Mouse (Mus musculus) heart, embryonic 12.5 days (tissue): ENCODE data around the gene Ect2l. TPM values are rescaled to one million over a fixed set of nuclear protein-coding genes. Genes with fewer than 3 reads are reported as not detected.

ENCODE experiments used
- ATAC-seq: fragments of 200-750 bp; cut with Nextera tagmentation; 2 replicates; pipeline ENCODE4 v1.8.0; 2017; ENCODE audit warnings: moderate TSS enrichment, moderate library complexity; ENCODE audit not compliant: insufficient number of reproducible peaks, low FRiP score
- H3K27ac ChIP-seq: fragments of 300-500 bp; sonication (generic); 2 replicates; pipeline ENCODE4 v1.5.1; 2016; ENCODE audit warnings: mild to moderate bottlenecking, moderate library complexity; ENCODE audit not compliant: poor library complexity, severe bottlenecking
- H3K27me3 ChIP-seq: fragments of 300-500 bp; sonication (generic); replicated peaks from 2 replicates; pipeline ENCODE4 v1.6.1; 2016; ENCODE audit warnings: mild to moderate bottlenecking, moderate library complexity
- H3K36me3 ChIP-seq: fragments of 300-500 bp; sonication (generic); 2 replicates; pipeline ENCODE4 v1.6.1; 2016; ENCODE audit warnings: mild to moderate bottlenecking, moderate library complexity
- H3K4me1 ChIP-seq: fragments of 300-500 bp; sonication (generic); replicated peaks from 2 replicates; pipeline ENCODE4 v1.6.1; 2016; ENCODE audit warnings: mild to moderate bottlenecking
- H3K4me2 ChIP-seq: fragments of 300-500 bp; sonication (generic); 2 replicates; pipeline ENCODE4 v1.6.1; 2016; ENCODE audit warnings: mild to moderate bottlenecking, moderate library complexity
- H3K4me3 ChIP-seq: fragments of 300-500 bp; sonication (generic); 2 replicates; pipeline ENCODE4 v1.5.1; 2016; ENCODE audit warnings: mild to moderate bottlenecking
- H3K9ac ChIP-seq: fragments of 300-500 bp; sonication (generic); 2 replicates; pipeline ENCODE4 v1.6.1; 2016; ENCODE audit warnings: mild to moderate bottlenecking, moderate library complexity
- H3K9me3 ChIP-seq: fragments of 300-500 bp; sonication (generic); replicated peaks from 2 replicates; pipeline ENCODE4 v1.6.1; 2016; ENCODE audit warnings: mild to moderate bottlenecking, moderate library complexity
- WGBS: fragments of 180-500 bp; shearing (Covaris S2); methylation state at CpG from one replicate; pipeline ENCODE4 v1.1.7; 2016; 5-methylcytosine and 5-hydroxymethylcytosine counted together
- polyA plus RNA-seq: library from polyadenylated mRNA; unstranded; fragments of >200 nt; fragmentation: Nextera tagmentation; extraction: Ambion mirVana; gene quantifications from 2 replicates; pipeline ENCODE4 v1.2.1, GENCODE M21; 2016

Gene Ect2l
- polyA plus RNA-seq, 1 experiment from 2014 or later: 0.37 TPM

GRCm38 (mm10) chr10:18213373-18213772 is 2.7 kb upstream of the Ect2l start:
- WGBS: 62% methylated on average over 4 of the region's 4 CpGs
- no peak overlapping the region for H3K4me2 ChIP-seq
- H3K4me3 ChIP-seq: no peak overlapping the region
- no peaks in the 10 kb centered on the region for H3K27me3 ChIP-seq
- no peak for ATAC-seq
- no peaks in the 10 kb centered on the region for H3K9me3 ChIP-seq
- H3K36me3 ChIP-seq: 0 out of 2 replicates have a peak, but pooled peaks cover 1% of the 10 kb centered on the region
- no peak overlapping the region for H3K9ac ChIP-seq
- H3K27ac ChIP-seq: no peak overlapping the region
- H3K4me1 ChIP-seq: peaks cover 4% of the 10 kb centered on the region; the same call in 1 of the 2 replicates

GRCm38 (mm10) chr10:18210119-18210518 is 571 bp downstream of the Ect2l start:
- H3K27me3 ChIP-seq: no peaks in the 10 kb centered on the region
- no peak overlapping the region for H3K4me2 ChIP-seq
- H3K36me3 ChIP-seq: no peaks in the 10 kb centered on the region
- 61% methylated on average over 6 of the region's 6 CpGs for WGBS
- ATAC-seq: no peak
- H3K4me1 ChIP-seq: peaks cover 4% of the 10 kb centered on the region; the same call in 1 of the 2 replicates
- H3K9ac ChIP-seq: no peak overlapping the region
- H3K4me3 ChIP-seq: no peak overlapping the region
- H3K9me3 ChIP-seq: no peaks in the 10 kb centered on the region
- no peak overlapping the region for H3K27ac ChIP-seq

- H3K27me3 ChIP-seq: no peaks in the 10 kb centered on the region
- ATAC-seq: no peak
- H3K4me3 ChIP-seq: no peak overlapping the region
- no peaks in the 10 kb centered on the region for H3K36me3 ChIP-seq
- H3K4me2 ChIP-seq: no peak overlapping the region
- no peaks in the 10 kb centered on the region for H3K4me1 ChIP-seq
- 24% methylated on average over 7 of the region's 7 CpGs for WGBS
- no peaks in the 10 kb centered on the region for H3K9me3 ChIP-seq
- H3K27ac ChIP-seq: no peak overlapping the region
- no peak overlapping the region for H3K9ac ChIP-seq
Observed at GRCm38 (mm10) chr10:18204067-18204466, 6.6 kb downstream of the Ect2l start.

GRCm38 (mm10) chr10:18202401-18202800 is 8.3 kb downstream of the Ect2l start:
- no peak overlapping the region for H3K4me2 ChIP-seq
- no peaks in the 10 kb centered on the region for H3K9me3 ChIP-seq
- no peaks in the 10 kb centered on the region for H3K36me3 ChIP-seq
- no peak for ATAC-seq
- no peaks in the 10 kb centered on the region for H3K27me3 ChIP-seq
- H3K4me1 ChIP-seq: no peaks in the 10 kb centered on the region
- H3K27ac ChIP-seq: no peak overlapping the region
- 78% methylated on average over 3 of the region's 3 CpGs for WGBS
- no peak overlapping the region for H3K4me3 ChIP-seq
- no peak overlapping the region for H3K9ac ChIP-seq

GRCm38 (mm10) chr10:18200656-18201055 is 10.0 kb downstream of the Ect2l start:
- Histone ChIP-seq H3K4me3 (no peak overlapping the region), H3K4me1 (no peaks in the 10 kb centered on the region), H3K36me3 (no peaks in the 10 kb centered on the region), H3K27ac (no peak overlapping the region), H3K27me3 (no peaks in the 10 kb centered on the region), H3K9me3 (no peaks in the 10 kb centered on the region), H3K4me2 (no peak overlapping the region), H3K9ac (no peak overlapping the region)
- no peak for ATAC-seq
- 68% methylated on average over 9 of the region's 9 CpGs for WGBS

- Histone ChIP-seq H3K27me3 (no peaks in the 10 kb centered on the region), H3K27ac (no peak overlapping the region), H3K36me3 (no peaks in the 10 kb centered on the region), H3K9me3 (no peaks in the 10 kb centered on the region), H3K4me2 (no peak overlapping the region), H3K4me3 (no peak overlapping the region), H3K9ac (no peak overlapping the region), H3K4me1 (no peaks in the 10 kb centered on the region)
- 76% methylated on average over 4 of the region's 4 CpGs for WGBS
- ATAC-seq: no peak
Observed at GRCm38 (mm10) chr10:18199919-18200318, 10.8 kb downstream of the Ect2l start.

- Histone ChIP-seq H3K36me3 (no peaks in the 10 kb centered on the region), H3K4me2 (no peak overlapping the region), H3K27ac (no peak overlapping the region), H3K27me3 (no peaks in the 10 kb centered on the region), H3K9me3 (no peaks in the 10 kb centered on the region), H3K4me3 (no peak overlapping the region), H3K9ac (no peak overlapping the region), H3K4me1 (no peaks in the 10 kb centered on the region)
- 75% methylated on average over 5 of the region's 5 CpGs for WGBS
- ATAC-seq: no peak
Observed at GRCm38 (mm10) chr10:18198286-18199015, 12.2 kb downstream of the Ect2l start.

- Histone ChIP-seq H3K27me3 (no peaks in the 10 kb centered on the region), H3K36me3 (no peaks in the 10 kb centered on the region), H3K9me3 (no peaks in the 10 kb centered on the region), H3K4me2 (peak overlapping the region; percentile 63), H3K4me1 (no peaks in the 10 kb centered on the region), H3K4me3 (peak overlapping the region; percentile 36), H3K9ac (peak overlapping the region; percentile 59; the same call in 1 of the 2 replicates), H3K27ac (no peak overlapping the region)
- WGBS: 46% methylated on average over 14 of the region's 14 CpGs
- no peak for ATAC-seq
Observed at GRCm38 (mm10) chr10:18197206-18197979, 13.3 kb downstream of the Ect2l start.

GRCm38 (mm10) chr10:18194737-18195141 is 16.0 kb downstream of the Ect2l start:
- Histone ChIP-seq H3K27ac (no peak overlapping the region), H3K4me3 (no peak overlapping the region), H3K9me3 (no peaks in the 10 kb centered on the region), H3K27me3 (no peaks in the 10 kb centered on the region; the same call in 1 of the 2 replicates), H3K9ac (no peak overlapping the region), H3K4me1 (peaks cover 19% of the 10 kb centered on the region), H3K4me2 (no peak overlapping the region), H3K36me3 (no peaks in the 10 kb centered on the region)
- ATAC-seq: no peak
- WGBS: 53% methylated on average over 14 of the region's 14 CpGs

GRCm38 (mm10) chr10:18194156-18194555 is 16.5 kb downstream of the Ect2l start:
- WGBS: 71% methylated on average over 11 of the region's 11 CpGs
- no peak overlapping the region for H3K27ac ChIP-seq
- no peaks in the 10 kb centered on the region; the same call in 1 of the 2 replicates for H3K27me3 ChIP-seq
- no peak for ATAC-seq
- H3K4me3 ChIP-seq: no peak overlapping the region
- H3K4me1 ChIP-seq: peaks cover 19% of the 10 kb centered on the region
- no peaks in the 10 kb centered on the region for H3K9me3 ChIP-seq
- H3K4me2 ChIP-seq: no peak overlapping the region
- H3K36me3 ChIP-seq: no peaks in the 10 kb centered on the region
- no peak overlapping the region for H3K9ac ChIP-seq

- H3K4me2 ChIP-seq: no peak overlapping the region
- H3K9ac ChIP-seq: no peak overlapping the region
- no peak for ATAC-seq
- H3K4me3 ChIP-seq: no peak overlapping the region
- no peak overlapping the region for H3K27ac ChIP-seq
- H3K27me3 ChIP-seq: no peaks in the 10 kb centered on the region; the same call in 1 of the 2 replicates
- 63% methylated on average over 11 of the region's 11 CpGs for WGBS
- H3K36me3 ChIP-seq: no peaks in the 10 kb centered on the region
- peaks cover 19% of the 10 kb centered on the region for H3K4me1 ChIP-seq
- no peaks in the 10 kb centered on the region for H3K9me3 ChIP-seq
Observed at GRCm38 (mm10) chr10:18193221-18193620, 17.5 kb downstream of the Ect2l start.
